Mouse (Mus musculus): ENCODE measurements around the gene Caln1. TPM values are rescaled to one million over a fixed set of nuclear protein-coding genes. Genes with fewer than 3 reads are reported as not detected.

Gene Caln1
- polyA plus RNA-seq, 1 experiment from 2014 or later: not detected

DNA sequence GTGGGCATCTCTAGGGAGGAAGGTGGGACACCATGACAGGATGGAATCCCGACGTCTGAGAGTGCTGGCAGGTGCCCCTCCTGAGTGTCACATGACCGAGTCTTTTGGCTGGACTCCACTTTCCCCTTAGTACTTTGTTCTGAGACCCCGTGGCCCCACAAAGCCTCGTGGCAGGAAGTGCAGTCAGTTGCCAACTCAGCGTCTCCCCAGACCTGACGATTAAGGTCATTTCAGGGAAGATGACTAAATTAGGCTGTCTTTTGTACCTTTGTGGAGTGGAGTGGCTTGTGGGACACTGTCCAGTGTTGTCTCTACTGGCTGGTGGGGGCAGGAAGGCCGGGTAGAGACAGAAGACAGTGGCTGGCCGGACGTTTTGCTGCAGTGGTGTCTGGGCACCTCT lies 103.0 kb downstream of the Caln1 start:
- 67% methylated on average over 10 of the region's 10 CpGs for WGBS
- no peak overlapping the region for H3K27ac ChIP-seq (ENCODE audit: low read depth, low read length)
- no peaks in the 10 kb centered on the region for H3K9me3 ChIP-seq (ENCODE audit: control insufficient read depth, low read length)
- H3K4me2 ChIP-seq: no peak overlapping the region
- no peaks in the 10 kb centered on the region for H3K27me3 ChIP-seq (replicated peaks; ENCODE audit: control insufficient read depth, insufficient read depth, low read length)
- no peaks in the 10 kb centered on the region for H3K4me1 ChIP-seq (replicated peaks; ENCODE audit: control insufficient read depth, insufficient read depth, low read length)
- H3K4me3 ChIP-seq (ENCODE audit: low read depth, low read length): no peak overlapping the region
- ATAC-seq (replicated peaks; ENCODE audit: low FRiP score) (no peak), DNase-seq (ENCODE audit: low spot score) (no peak)
- H3K9ac ChIP-seq (ENCODE audit: low read depth, low read length): no peak overlapping the region
- no peaks in the 10 kb centered on the region for H3K36me3 ChIP-seq (ENCODE audit: control insufficient read depth, insufficient read depth, low read length)

DNA sequence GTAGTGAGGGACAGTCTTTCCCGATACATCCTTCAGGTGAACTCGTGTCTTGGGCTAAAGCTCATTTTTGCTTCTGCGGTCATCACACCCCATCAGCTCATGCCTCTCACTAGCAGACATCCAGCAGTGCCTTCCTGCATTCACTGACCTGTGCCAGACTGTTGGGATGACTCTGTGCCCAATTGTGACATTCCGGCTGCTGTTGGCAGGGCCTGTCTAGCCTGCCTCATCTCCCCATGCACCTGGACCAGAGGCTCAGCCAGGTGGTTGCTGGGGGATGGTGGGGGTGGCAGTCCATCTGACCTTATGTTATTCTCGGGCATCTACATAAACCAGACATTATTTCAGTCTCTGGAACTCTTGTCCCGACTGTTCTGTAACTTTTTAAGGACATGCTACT lies 105.6 kb downstream of the Caln1 start:
- 80% methylated on average over 6 of the region's 6 CpGs for WGBS
- Histone ChIP-seq H3K4me3 (ENCODE audit: low read depth, low read length) (no peak overlapping the region), H3K36me3 (ENCODE audit: control insufficient read depth, insufficient read depth, low read length) (no peaks in the 10 kb centered on the region), H3K27ac (ENCODE audit: low read depth, low read length) (no peak overlapping the region), H3K27me3 (replicated peaks; ENCODE audit: control insufficient read depth, insufficient read depth, low read length) (no peaks in the 10 kb centered on the region), H3K9ac (ENCODE audit: low read depth, low read length) (no peak overlapping the region), H3K9me3 (ENCODE audit: control insufficient read depth, low read length) (no peaks in the 10 kb centered on the region), H3K4me2 (no peak overlapping the region), H3K4me1 (replicated peaks; ENCODE audit: control insufficient read depth, insufficient read depth, low read length) (no peaks in the 10 kb centered on the region)
- no peak for ATAC-seq (replicated peaks; ENCODE audit: low FRiP score)
- no peak for DNase-seq (ENCODE audit: low spot score)

DNA sequence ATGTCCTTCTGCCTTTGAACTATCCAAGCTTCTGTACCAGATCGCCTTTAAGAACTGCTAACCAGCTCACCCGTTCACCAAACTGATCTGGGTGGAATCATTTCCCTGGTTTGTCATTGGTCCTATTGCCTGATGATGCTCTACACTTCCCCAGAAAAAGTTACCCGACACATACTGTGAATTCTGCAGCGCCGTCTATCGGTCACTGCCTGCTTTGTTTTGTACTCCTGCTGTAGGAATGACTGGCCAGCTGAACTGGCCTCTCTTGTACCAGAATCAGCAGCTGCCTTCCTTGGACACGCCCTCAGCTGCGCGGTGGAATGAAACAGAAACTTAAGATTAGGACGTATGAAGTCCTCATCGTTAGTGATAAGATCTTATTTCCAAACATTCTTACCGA lies 107.5 kb downstream of the Caln1 start:
- Histone ChIP-seq H3K4me2 (no peak overlapping the region), H3K9ac (ENCODE audit: low read depth, low read length) (no peak overlapping the region), H3K36me3 (ENCODE audit: control insufficient read depth, insufficient read depth, low read length) (no peaks in the 10 kb centered on the region), H3K27ac (ENCODE audit: low read depth, low read length) (no peak overlapping the region), H3K9me3 (ENCODE audit: control insufficient read depth, low read length) (no peaks in the 10 kb centered on the region), H3K27me3 (replicated peaks; ENCODE audit: control insufficient read depth, insufficient read depth, low read length) (no peaks in the 10 kb centered on the region), H3K4me1 (replicated peaks; ENCODE audit: control insufficient read depth, insufficient read depth, low read length) (no peaks in the 10 kb centered on the region), H3K4me3 (ENCODE audit: low read depth, low read length) (no peak overlapping the region)
- 71% methylated on average over 12 of the region's 12 CpGs for WGBS
- DNase-seq (ENCODE audit: low spot score) (no peak), ATAC-seq (replicated peaks; ENCODE audit: low FRiP score) (no peak)

DNA sequence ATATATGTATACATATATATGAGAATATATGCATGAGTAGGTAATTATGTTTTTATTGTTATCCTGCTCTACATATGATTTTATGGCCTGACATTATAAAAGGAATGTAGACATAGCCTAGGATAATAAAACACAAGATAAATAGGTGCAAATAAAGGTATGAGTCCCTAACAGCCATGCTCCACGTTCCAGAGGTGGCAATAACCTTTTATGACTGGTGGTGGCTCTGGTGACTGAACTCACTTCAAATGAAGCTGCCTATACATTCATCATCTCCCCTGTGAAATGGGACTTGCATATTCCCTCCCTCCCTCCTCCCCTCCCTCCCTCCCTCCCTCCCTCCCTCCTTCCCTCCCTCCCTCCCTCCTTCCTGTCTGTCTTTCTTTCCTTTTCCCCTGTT lies 111.0 kb downstream of the Caln1 start:
- ATAC-seq (replicated peaks; ENCODE audit: low FRiP score) (no peak), DNase-seq (ENCODE audit: low spot score) (no peak)
- Histone ChIP-seq H3K4me3 (ENCODE audit: low read depth, low read length) (no peak overlapping the region), H3K4me1 (replicated peaks; ENCODE audit: control insufficient read depth, insufficient read depth, low read length) (no peaks in the 10 kb centered on the region), H3K27me3 (replicated peaks; ENCODE audit: control insufficient read depth, insufficient read depth, low read length) (no peaks in the 10 kb centered on the region), H3K4me2 (no peak overlapping the region), H3K27ac (ENCODE audit: low read depth, low read length) (no peak overlapping the region), H3K9me3 (ENCODE audit: control insufficient read depth, low read length) (no peaks in the 10 kb centered on the region), H3K36me3 (ENCODE audit: control insufficient read depth, insufficient read depth, low read length) (no peaks in the 10 kb centered on the region), H3K9ac (ENCODE audit: low read depth, low read length) (no peak overlapping the region)
- WGBS: 62% methylated on average over 1 of the region's 1 CpGs

DNA sequence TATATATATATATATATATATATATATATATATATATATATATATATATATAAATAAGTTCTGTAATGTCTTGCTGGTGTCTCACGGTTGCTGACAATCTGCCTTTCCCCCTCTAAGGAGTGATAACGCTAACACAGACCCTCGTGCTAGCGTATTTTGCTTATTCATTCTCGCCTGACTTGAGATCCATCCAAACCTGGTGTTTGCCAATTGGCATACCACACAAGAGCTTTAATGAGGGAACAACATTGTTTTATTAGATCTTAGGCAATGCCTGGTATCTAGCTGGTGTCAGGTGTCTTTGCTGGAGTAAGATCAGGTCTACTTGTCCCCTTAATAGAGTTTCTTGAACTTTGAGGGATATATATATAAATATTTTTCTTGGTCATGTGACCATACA lies 122.2 kb downstream of the Caln1 start:
- Histone ChIP-seq H3K9ac (ENCODE audit: low read depth, low read length) (no peak overlapping the region), H3K4me1 (replicated peaks; ENCODE audit: control insufficient read depth, insufficient read depth, low read length) (no peaks in the 10 kb centered on the region), H3K4me3 (ENCODE audit: low read depth, low read length) (no peak overlapping the region), H3K27ac (ENCODE audit: low read depth, low read length) (no peak overlapping the region), H3K9me3 (ENCODE audit: control insufficient read depth, low read length) (no peaks in the 10 kb centered on the region), H3K36me3 (ENCODE audit: control insufficient read depth, insufficient read depth, low read length) (no peaks in the 10 kb centered on the region), H3K4me2 (no peak overlapping the region), H3K27me3 (replicated peaks; ENCODE audit: control insufficient read depth, insufficient read depth, low read length) (no peaks in the 10 kb centered on the region)
- 82% methylated on average over 5 of the region's 5 CpGs for WGBS
- DNase-seq (ENCODE audit: low spot score) (no peak), ATAC-seq (replicated peaks; ENCODE audit: low FRiP score) (no peak)

DNA sequence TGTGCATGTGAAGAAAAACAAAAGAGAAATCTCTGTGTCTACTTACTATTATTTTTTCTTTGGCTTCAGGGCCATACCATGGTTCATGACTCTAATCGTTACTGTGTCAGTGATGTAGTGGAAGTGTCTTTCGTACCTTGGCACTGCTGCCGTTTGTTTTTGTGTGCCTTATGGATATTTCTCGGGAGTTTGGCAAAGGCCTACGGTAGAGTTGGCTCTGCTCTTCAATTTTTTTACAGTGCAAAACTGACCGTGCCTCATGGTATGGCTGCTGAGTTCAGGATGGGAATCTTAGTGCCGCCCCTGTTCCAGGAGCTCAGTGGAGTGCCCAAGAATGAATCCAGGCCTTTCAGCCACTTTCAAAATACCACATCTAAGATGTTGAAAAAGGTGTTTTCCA lies 123.0 kb downstream of the Caln1 start:
- no peak for DNase-seq (ENCODE audit: low spot score)

DNA sequence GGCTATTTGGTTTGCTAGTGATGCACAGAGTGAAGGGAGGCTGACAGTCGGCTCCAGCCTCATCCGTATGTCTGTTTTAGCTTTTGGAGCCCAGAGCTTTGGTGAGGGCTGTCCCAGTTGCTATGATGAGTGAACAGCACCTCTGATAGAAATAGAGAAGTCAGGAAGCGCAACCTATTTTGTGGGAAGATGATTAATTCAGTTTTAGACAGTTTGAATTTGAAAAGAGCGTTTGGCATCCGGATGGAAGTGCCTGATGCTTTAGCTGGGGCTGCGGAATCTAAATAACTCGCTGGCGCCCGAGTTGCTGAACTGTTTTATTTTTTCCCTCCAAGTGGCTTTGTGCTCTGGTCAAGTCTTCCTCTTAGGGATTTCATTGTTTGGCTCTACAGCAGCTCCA lies 133.3 kb downstream of the Caln1 start:
- Histone ChIP-seq H3K9ac (ENCODE audit: low read depth, low read length) (no peak overlapping the region), H3K4me2 (no peak overlapping the region), H3K4me1 (replicated peaks; ENCODE audit: control insufficient read depth, insufficient read depth, low read length) (no peaks in the 10 kb centered on the region), H3K36me3 (ENCODE audit: control insufficient read depth, insufficient read depth, low read length) (no peaks in the 10 kb centered on the region), H3K27ac (ENCODE audit: low read depth, low read length) (no peak overlapping the region), H3K27me3 (replicated peaks; ENCODE audit: control insufficient read depth, insufficient read depth, low read length) (no peaks in the 10 kb centered on the region), H3K4me3 (ENCODE audit: low read depth, low read length) (no peak overlapping the region), H3K9me3 (ENCODE audit: control insufficient read depth, low read length) (no peaks in the 10 kb centered on the region)
- DNase-seq (ENCODE audit: low spot score) (no peak), ATAC-seq (replicated peaks; ENCODE audit: low FRiP score) (no peak)
- 76% methylated on average over 9 of the region's 9 CpGs for WGBS

More for the DNA sequence above, 123.0 kb downstream of the Caln1 start:
- Histone ChIP-seq H3K9me3 (ENCODE audit: control insufficient read depth, low read length) (no peaks in the 10 kb centered on the region), H3K4me2 (no peak overlapping the region), H3K27ac (ENCODE audit: low read depth, low read length) (no peak overlapping the region), H3K9ac (ENCODE audit: low read depth, low read length) (no peak overlapping the region), H3K4me1 (replicated peaks; ENCODE audit: control insufficient read depth, insufficient read depth, low read length) (no peaks in the 10 kb centered on the region), H3K27me3 (replicated peaks; ENCODE audit: control insufficient read depth, insufficient read depth, low read length) (no peaks in the 10 kb centered on the region), H3K36me3 (ENCODE audit: control insufficient read depth, insufficient read depth, low read length) (no peaks in the 10 kb centered on the region), H3K4me3 (ENCODE audit: low read depth, low read length) (no peak overlapping the region)
- ATAC-seq (replicated peaks; ENCODE audit: low FRiP score): no peak
- 84% methylated on average over 7 of the region's 7 CpGs for WGBS

DNA sequence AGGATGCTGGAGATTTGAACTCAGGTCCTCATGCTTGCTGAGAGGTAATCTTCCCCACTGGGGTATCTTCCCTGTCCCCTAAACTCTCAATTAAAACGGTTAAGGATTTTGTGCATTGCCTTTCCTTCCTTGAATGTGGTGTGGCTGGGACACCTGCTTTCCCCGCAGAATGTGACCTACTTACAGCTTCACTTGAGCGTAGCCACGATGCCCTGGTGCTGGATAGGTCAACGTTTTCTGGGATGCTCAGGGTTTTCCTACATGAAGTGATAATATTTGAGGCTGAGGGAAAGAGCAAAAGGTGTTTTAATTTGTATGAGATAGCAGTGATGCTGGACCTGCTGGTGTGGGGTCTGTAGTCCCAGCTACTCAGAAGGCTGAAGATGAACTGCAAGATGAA lies 135.6 kb downstream of the Caln1 start:
- 70% methylated on average over 5 of the region's 5 CpGs for WGBS
- H3K4me3 ChIP-seq (ENCODE audit: low read depth, low read length): no peak overlapping the region
- no peaks in the 10 kb centered on the region for H3K4me1 ChIP-seq (replicated peaks; ENCODE audit: control insufficient read depth, insufficient read depth, low read length)
- no peak overlapping the region for H3K9ac ChIP-seq (ENCODE audit: low read depth, low read length)
- DNase-seq (ENCODE audit: low spot score) (no peak), ATAC-seq (replicated peaks; ENCODE audit: low FRiP score) (no peak)
- H3K36me3 ChIP-seq (ENCODE audit: control insufficient read depth, insufficient read depth, low read length): no peaks in the 10 kb centered on the region
- H3K9me3 ChIP-seq (ENCODE audit: control insufficient read depth, low read length): no peaks in the 10 kb centered on the region; the same call in 1 of the 2 replicates
- no peak overlapping the region for H3K27ac ChIP-seq (ENCODE audit: low read depth, low read length)
- no peak overlapping the region for H3K4me2 ChIP-seq
- no peaks in the 10 kb centered on the region for H3K27me3 ChIP-seq (replicated peaks; ENCODE audit: control insufficient read depth, insufficient read depth, low read length)

DNA sequence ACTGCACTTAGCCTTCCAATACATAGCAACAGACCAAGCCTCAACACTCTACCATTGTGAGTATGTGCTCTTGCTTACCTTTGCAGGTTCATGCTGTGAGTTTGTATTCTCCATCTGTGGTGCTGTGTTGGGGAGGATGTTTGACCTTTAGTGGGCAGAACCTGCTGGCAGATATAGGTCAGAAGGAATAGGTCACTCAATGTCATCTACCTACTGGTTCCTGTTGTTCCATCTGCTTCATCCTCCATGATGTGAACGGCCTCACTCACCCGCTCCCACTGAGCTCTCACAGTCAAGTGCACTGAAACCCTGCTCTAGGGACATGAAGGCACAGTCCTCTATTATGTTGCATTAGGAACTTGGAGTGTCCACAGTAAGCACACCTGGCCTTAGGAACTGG lies 141.3 kb downstream of the Caln1 start:
- DNase-seq (ENCODE audit: low spot score): no peak
- no peaks in the 10 kb centered on the region for H3K4me1 ChIP-seq (replicated peaks; ENCODE audit: control insufficient read depth, insufficient read depth, low read length)
- H3K27me3 ChIP-seq (replicated peaks; ENCODE audit: control insufficient read depth, insufficient read depth, low read length): no peaks in the 10 kb centered on the region
- ATAC-seq (replicated peaks; ENCODE audit: low FRiP score): no peak
- no peak overlapping the region for H3K4me3 ChIP-seq (ENCODE audit: low read depth, low read length)
- no peak overlapping the region for H3K4me2 ChIP-seq
- no peak overlapping the region for H3K9ac ChIP-seq (ENCODE audit: low read depth, low read length)
- H3K27ac ChIP-seq (ENCODE audit: low read depth, low read length): no peak overlapping the region
- no peaks in the 10 kb centered on the region; the same call in 1 of the 2 replicates for H3K9me3 ChIP-seq (ENCODE audit: control insufficient read depth, low read length)
- 92% methylated on average over 2 of the region's 2 CpGs for WGBS
- H3K36me3 ChIP-seq (ENCODE audit: control insufficient read depth, insufficient read depth, low read length): no peaks in the 10 kb centered on the region

Measured in liver, embryonic 11.5 days (tissue).